Mouse (Mus musculus) layer of hippocampus, adult 9-11 months (tissue): ENCODE results near the gene Nnmt.

Experiments used
- DNase-seq: peaks from one replicate; pipeline ENCODE4 v3.0.0; 2022

Gene Nnmt

GRCm38 (mm10) chr9:48635576-48636350 is 30.8 kb upstream of the Nnmt start:
- DNase-seq: no peak

- peak; percentile 35 for DNase-seq
These were observed 28.2 kb upstream of the Nnmt start for GRCm38 (mm10) chr9:48633147-48633546.

GRCm38 (mm10) chr9:48619268-48619667 is 14.3 kb upstream of the Nnmt start:
- DNase-seq: no peak

GRCm38 (mm10) chr9:48618589-48618988 is 13.6 kb upstream of the Nnmt start:
- DNase-seq: peak; percentile 36

- DNase-seq: no peak
These were observed 13.2 kb upstream of the Nnmt start for GRCm38 (mm10) chr9:48618111-48618510.

- no peak for DNase-seq
These were observed 12.6 kb upstream of the Nnmt start for GRCm38 (mm10) chr9:48617511-48618010.

- no peak for DNase-seq
These were observed 8.3 kb upstream of the Nnmt start for GRCm38 (mm10) chr9:48613221-48613620.

GRCm38 (mm10) chr9:48612542-48612941 is 7.6 kb upstream of the Nnmt start:
- DNase-seq: no peak

- no peak for DNase-seq
These were observed 6.1 kb upstream of the Nnmt start for GRCm38 (mm10) chr9:48611032-48611431.

GRCm38 (mm10) chr9:48609734-48610133 is 4.8 kb upstream of the Nnmt start:
- DNase-seq: no peak

GRCm38 (mm10) chr9:48607417-48607816 is 2.5 kb upstream of the Nnmt start:
- no peak for DNase-seq

- no peak for DNase-seq
These were observed 1.2 kb upstream of the Nnmt start for GRCm38 (mm10) chr9:48606171-48606570.

GRCm38 (mm10) chr9:48605697-48606096 is 744 bp upstream of the Nnmt start:
- no peak for DNase-seq

GRCm38 (mm10) chr9:48604226-48604625 is 727 bp downstream of the Nnmt start:
- DNase-seq: no peak

GRCm38 (mm10) chr9:48600881-48601280 is 4.1 kb downstream of the Nnmt start:
- DNase-seq: no peak

- DNase-seq: no peak
These were observed 4.9 kb downstream of the Nnmt start for GRCm38 (mm10) chr9:48600066-48600465.

GRCm38 (mm10) chr9:48597494-48597893 is 7.5 kb downstream of the Nnmt start:
- DNase-seq: no peak

- no peak for DNase-seq
These were observed 8.0 kb downstream of the Nnmt start for GRCm38 (mm10) chr9:48596924-48597323.

- no peak for DNase-seq
These were observed 11.0 kb downstream of the Nnmt start for GRCm38 (mm10) chr9:48593915-48594314.

GRCm38 (mm10) chr9:48590606-48591005 is 14.3 kb downstream of the Nnmt start:
- no peak for DNase-seq

- peak; percentile 63 for DNase-seq
These were observed 18.6 kb downstream of the Nnmt start for GRCm38 (mm10) chr9:48586332-48586731.

GRCm38 (mm10) chr9:48580808-48581207 is 24.1 kb downstream of the Nnmt start:
- DNase-seq: no peak

- no peak for DNase-seq
These were observed 42.6 kb downstream of the Nnmt start for GRCm38 (mm10) chr9:48562388-48562787.

GRCm38 (mm10) chr9:48559482-48560139 is 45.3 kb downstream of the Nnmt start:
- peak; percentile 25 for DNase-seq
